ENCODE assay signal across 19 mouse cellular contexts in genomic region chr5:28009386-28009785, GRCm38 (mm10).
DNase-seq lines count a peak whose midpoint lies in the region; ATAC-seq and TF ChIP-seq lines count a peak whose summit lies in the region.
"Had no signal": no experiment of that assay in that cellular context is flagged by ENCODE, and none has a peak within 500 bp of the region (broad histone marks: within the 10 kb centered on the region; RNA-seq: fewer than 3 reads in every experiment).

No protein-coding gene starts in this region.

- peaks cover 19% of the 10 kb centered on the region; the same call in 1 of the 2 replicates for H3K4me1 ChIP-seq in liver, postnatal 0 days (ENCODE audit: insufficient read depth)
- H3K4me1 ChIP-seq in stomach, postnatal 0 days (replicated peaks; ENCODE audit: control insufficient read depth, insufficient read depth) = no peaks in the 10 kb centered on the region
- H3K4me1 ChIP-seq in hindbrain, embryonic 16.5 days (ENCODE audit: control insufficient read depth, insufficient read depth, low read depth, low read length) = no peaks in the 10 kb centered on the region
- H3K4me1 ChIP-seq: embryonic facial prominence, embryonic 10.5 days; forebrain, embryonic 15.5 days; heart, embryonic 15.5 days; hindbrain, embryonic 15.5 days had no signal

- 81% methylated on average over 4 of the region's 4 CpGs for WGBS in liver, postnatal 0 days (ENCODE audit: insufficient replicate concordance)
- WGBS in stomach, postnatal 0 days = 82% methylated on average over 4 of the region's 4 CpGs
- 87% methylated on average over 4 of the region's 4 CpGs for WGBS in hindbrain, embryonic 16.5 days

- H3K36me3 ChIP-seq in liver, postnatal 0 days (replicated peaks; ENCODE audit: insufficient read depth, low read length) = no peaks in the 10 kb centered on the region
- H3K36me3 ChIP-seq in stomach, postnatal 0 days (ENCODE audit: control insufficient read depth, insufficient read depth, low read length) = no peaks in the 10 kb centered on the region
- no peaks in the 10 kb centered on the region for H3K36me3 ChIP-seq in hindbrain, embryonic 16.5 days (ENCODE audit: control insufficient read depth, insufficient read depth, low read length)
- H3K36me3 ChIP-seq: embryonic facial prominence, embryonic 10.5 days; forebrain, embryonic 15.5 days; heart, embryonic 15.5 days; hindbrain, embryonic 15.5 days had no signal

- peak; percentile 5; the same call in 1 of the 2 replicates for ATAC-seq in liver, postnatal 0 days
- no peak for ATAC-seq in stomach, postnatal 0 days (ENCODE audit: low FRiP score, low TSS enrichment)
- ATAC-seq in hindbrain, embryonic 16.5 days = no peak
- ATAC-seq: forebrain, embryonic 15.5 days had no signal

- TF ChIP-seq CTCF in liver, postnatal 0 days (IDR thresholded peaks at IDR 0.05; ENCODE audit: low read depth) = no peak
- TF ChIP-seq CTCF in stomach, postnatal 0 days (IDR thresholded peaks at IDR 0.05; ENCODE audit: low read depth) = no peak

- H3K4me3 ChIP-seq in liver, postnatal 0 days (ENCODE audit: low read depth, low read length) = no peak overlapping the region
- no peak overlapping the region for H3K4me3 ChIP-seq in stomach, postnatal 0 days (ENCODE audit: low read depth, low read length)
- no peak overlapping the region for H3K4me3 ChIP-seq in hindbrain, embryonic 16.5 days (ENCODE audit: low read length)
- H3K4me3 ChIP-seq: embryonic facial prominence, embryonic 10.5 days; forebrain, embryonic 15.5 days; heart, embryonic 15.5 days; hindbrain, embryonic 15.5 days had no signal

- intact Hi-C loops in heart, postnatal 10 days (cut with DNase I) = no loop called here

- peak; percentile 76 for DNase-seq in heart, adult 11 months
- no peak for DNase-seq in heart, postnatal 10 days
- no peak for DNase-seq in liver, postnatal 0 days
- no peak for DNase-seq in liver
- peak; percentile 34 for DNase-seq in testis, postnatal 10 days (ENCODE audit: low spot score)
- DNase-seq in testis, postnatal 14 days (ENCODE audit: low spot score) = no peak
- DNase-seq in stomach, postnatal 0 days (ENCODE audit: low spot score) = peak; percentile 11
- DNase-seq: adrenal gland, adult 8-10 months; cerebellum, adult 8-10 months; cerebellum, postnatal 36 days; gastrocnemius, postnatal 36 days; heart, adult 18-20 months; heart, postnatal 36 days had no signal

- no peak overlapping the region for H3K9ac ChIP-seq in liver, postnatal 0 days (replicated peaks)
- no peak overlapping the region for H3K9ac ChIP-seq in stomach, postnatal 0 days (ENCODE audit: low read length)
- H3K9ac ChIP-seq in hindbrain, embryonic 16.5 days (ENCODE audit: low read depth, low read length) = no peak overlapping the region
- H3K9ac ChIP-seq: forebrain, embryonic 15.5 days; heart, embryonic 15.5 days; hindbrain, embryonic 15.5 days had no signal

- H3K27me3 ChIP-seq in liver, postnatal 0 days (ENCODE audit: insufficient read depth, low read length) = no peaks in the 10 kb centered on the region
- no peaks in the 10 kb centered on the region for H3K27me3 ChIP-seq in stomach, postnatal 0 days (ENCODE audit: control insufficient read depth, insufficient read depth, low read length)
- H3K27me3 ChIP-seq in hindbrain, embryonic 16.5 days (replicated peaks; ENCODE audit: control insufficient read depth, insufficient read depth, low read length) = no peaks in the 10 kb centered on the region
- H3K27me3 ChIP-seq: forebrain, embryonic 15.5 days; heart, embryonic 15.5 days; hindbrain, embryonic 15.5 days had no signal

- no peak overlapping the region for H3K4me2 ChIP-seq in liver, postnatal 0 days (ENCODE audit: low read depth, low read length)
- no peak overlapping the region for H3K4me2 ChIP-seq in stomach, postnatal 0 days (replicated peaks; ENCODE audit: low read depth)
- no peak overlapping the region for H3K4me2 ChIP-seq in hindbrain, embryonic 16.5 days (ENCODE audit: low read length)
- H3K4me2 ChIP-seq: forebrain, embryonic 15.5 days; heart, embryonic 11.5 days; heart, embryonic 15.5 days; hindbrain, embryonic 15.5 days had no signal

- peak overlapping the region; percentile 85 for H3K27ac ChIP-seq in liver, postnatal 0 days (ENCODE audit: low read depth)
- H3K27ac ChIP-seq in stomach, postnatal 0 days (replicated peaks) = no peak overlapping the region
- H3K27ac ChIP-seq in hindbrain, embryonic 16.5 days (ENCODE audit: low read depth, low read length) = no peak overlapping the region
- H3K27ac ChIP-seq: embryonic facial prominence, embryonic 10.5 days; forebrain, embryonic 15.5 days; heart, embryonic 15.5 days; hindbrain, embryonic 15.5 days had no signal

- TF ChIP-seq EP300 in liver, postnatal 0 days (IDR thresholded peaks at IDR 0.05; ENCODE audit: low read depth) = no peak
- no peak for TF ChIP-seq EP300 in stomach, postnatal 0 days (optimal IDR thresholded peaks at IDR 0.05)

- H3K9me3 ChIP-seq in liver, postnatal 0 days (ENCODE audit: low read length) = no peaks in the 10 kb centered on the region
- H3K9me3 ChIP-seq in stomach, postnatal 0 days (ENCODE audit: control insufficient read depth, low read length) = no peaks in the 10 kb centered on the region
- no peaks in the 10 kb centered on the region for H3K9me3 ChIP-seq in hindbrain, embryonic 16.5 days (ENCODE audit: control insufficient read depth, low read length)
- H3K9me3 ChIP-seq: embryonic facial prominence, embryonic 10.5 days; forebrain, embryonic 15.5 days; heart, embryonic 15.5 days; hindbrain, embryonic 15.5 days had no signal

Comparison
In these comparisons a context has a peak if more than half of its experiments do, and no peak if none do; other contexts are left out.
1. DNase-seq: peak in heart, adult 11 months (single experiment), testis, postnatal 10 days (single experiment) and stomach, postnatal 0 days (single experiment); none in heart, postnatal 10 days (0 of 2), liver, postnatal 0 days (single experiment), liver (single experiment) and testis, postnatal 14 days (single experiment).